Mouse (Mus musculus) heart, adult 2 months (tissue): ENCODE measurements around the gene E330017A01Rik. TPM values are rescaled to one million over a fixed set of nuclear protein-coding genes. Genes with fewer than 3 reads are reported as not detected.

ENCODE experiments used
- DNase-seq, 2 experiments: peaks; one replicate each; pipeline ENCODE4 v3.0.0; 2021
- H3K27ac ChIP-seq: fragments of 200-600 bp; 2 replicates; pipeline ENCODE4 v1.8.1; 2022
- H3K27me3 ChIP-seq: fragments of 200-500 bp; 2 replicates; pipeline ENCODE4 v1.6.1; 2012; ENCODE audit warnings: mild to moderate bottlenecking, low read length, inconsistent platforms, mixed read lengths; ENCODE audit not compliant: control insufficient read depth, insufficient read depth
- H3K36me3 ChIP-seq: fragments of 200-500 bp; 2 replicates; pipeline ENCODE4 v1.6.1; 2012; ENCODE audit warnings: low read length, inconsistent platforms; ENCODE audit not compliant: control insufficient read depth, insufficient read depth
- H3K4me1 ChIP-seq: fragments of 200-500 bp; 2 replicates; pipeline ENCODE4 v1.6.1; 2011; ENCODE audit warnings: low read length; ENCODE audit not compliant: control insufficient read depth, insufficient read depth
- H3K4me3 ChIP-seq: fragments of 200-600 bp; 2 replicates; pipeline ENCODE4 v1.8.1; 2022
- H3K79me2 ChIP-seq: fragments of 200-500 bp; replicated peaks from 2 replicates; pipeline ENCODE4 v1.6.1; 2012; ENCODE audit warnings: mild to moderate bottlenecking, inconsistent platforms, low read length, moderate library complexity, mixed read lengths; ENCODE audit not compliant: control insufficient read depth, insufficient read depth
- H3K9ac ChIP-seq: fragments of 200-500 bp; 2 replicates; pipeline ENCODE4 v1.6.1; 2012; ENCODE audit warnings: low read depth, mild to moderate bottlenecking, control low read depth, inconsistent platforms, low read length, mixed read lengths
- CTCF ChIP-seq: fragments of 200-600 bp; IDR thresholded peaks from 2 replicates; pipeline ENCODE4 v1.8.1; 2022; ENCODE audit warnings: antibody characterized with exemption, mild to moderate bottlenecking, moderate library complexity
- EP300 ChIP-seq: fragments of 200-500 bp; IDR thresholded peaks from 2 replicates; pipeline ENCODE4 v1.6.1; 2011; ENCODE audit warnings: low read depth, low read length, control low read depth; ENCODE audit not compliant: insufficient read depth
- POLR2A ChIP-seq: fragments of 200-500 bp; IDR thresholded peaks from 2 replicates; pipeline ENCODE4 v1.6.1; 2011; ENCODE audit warnings: mild to moderate bottlenecking, low read depth, low read length, control low read depth; ENCODE audit not compliant: insufficient read depth
- WGBS: fragments of 180-500 bp; shearing (Covaris S2); methylation state at CpG from one replicate; pipeline ENCODE4 v1.1.7; 2018; 5-methylcytosine and 5-hydroxymethylcytosine counted together
- intact Hi-C: fragments of 180-260 bp; cut with DNase I; formaldehyde crosslinking; loops from one replicate; pipeline ENCODE4 v1.15.1; 2025
- polyA plus RNA-seq: library from polyadenylated mRNA; depleted of rRNA; stranded (reverse); fragments of >200 nt; gene quantifications from 2 replicates; pipeline ENCODE4 v1.2.3, GENCODE M21; 2012
- total RNA-seq, 2 experiments: library from RNA; stranded (reverse); gene quantifications; 2 replicates each; pipeline ENCODE4 v1.2.3; 2021

The E330017A01Rik gene
- total and polyA plus RNA-seq, 3 experiments: not detected

GRCm38 (mm10) chr16:58637448-58637847 lies 1.1 kb downstream of the E330017A01Rik start:
- Histone ChIP-seq H3K4me3 (no peak overlapping the region), H3K36me3 (no peaks in the 10 kb centered on the region), H3K27me3 (no peaks in the 10 kb centered on the region), H3K79me2 (no peaks in the 10 kb centered on the region), H3K27ac (no peak overlapping the region), H3K9ac (no peak overlapping the region), H3K4me1 (no peaks in the 10 kb centered on the region)
- no peak for TF ChIP-seq EP300
- TF ChIP-seq CTCF: no peak
- no peak for TF ChIP-seq POLR2A
- WGBS: 71% methylated on average over 4 of the region's 4 CpGs
- DNase-seq: no peak
- intact Hi-C loops: no loop called here

GRCm38 (mm10) chr16:58635866-58636265 lies 2.7 kb downstream of the E330017A01Rik start:
- Histone ChIP-seq H3K4me1 (no peaks in the 10 kb centered on the region), H3K9ac (no peak overlapping the region), H3K79me2 (no peaks in the 10 kb centered on the region), H3K27ac (no peak overlapping the region), H3K4me3 (no peak overlapping the region), H3K36me3 (no peaks in the 10 kb centered on the region), H3K27me3 (no peaks in the 10 kb centered on the region)
- intact Hi-C loops: no loop called here
- TF ChIP-seq POLR2A (no peak), EP300 (no peak), CTCF (no peak)
- 64% methylated on average over 2 of the region's 2 CpGs for WGBS
- no peak for DNase-seq

- Histone ChIP-seq H3K9ac (no peak overlapping the region), H3K27me3 (no peaks in the 10 kb centered on the region), H3K4me3 (no peak overlapping the region), H3K79me2 (no peaks in the 10 kb centered on the region), H3K4me1 (no peaks in the 10 kb centered on the region), H3K27ac (no peak overlapping the region), H3K36me3 (no peaks in the 10 kb centered on the region)
- no peak for TF ChIP-seq EP300
- no peak for TF ChIP-seq POLR2A
- no peak for TF ChIP-seq CTCF
- 44% methylated on average over 2 of the region's 2 CpGs for WGBS
- intact Hi-C loops: loop anchor here (2.0 to 10.0 kb wide), 4 partner anchors 33 to 775 kb away; partner anchors contain the start of gene Gabrr3
- no peak for DNase-seq
Measured at GRCm38 (mm10) chr16:58629736-58630135, 8.8 kb downstream of the E330017A01Rik start.

- TF ChIP-seq EP300: no peak
- no peak for TF ChIP-seq CTCF
- TF ChIP-seq POLR2A: no peak
- Histone ChIP-seq H3K27me3 (no peaks in the 10 kb centered on the region), H3K27ac (no peak overlapping the region), H3K4me3 (no peak overlapping the region), H3K36me3 (no peaks in the 10 kb centered on the region), H3K4me1 (peaks cover under 1% of the 10 kb centered on the region), H3K9ac (no peak overlapping the region), H3K79me2 (no peaks in the 10 kb centered on the region)
- 67% methylated on average over 5 of the region's 5 CpGs for WGBS
- intact Hi-C loops: loop anchor here (2.0 to 10.0 kb wide), 4 partner anchors 33 to 776 kb away; partner anchors contain the start of gene Gabrr3
- DNase-seq: no peak
Measured at GRCm38 (mm10) chr16:58628968-58629367, 9.6 kb downstream of the E330017A01Rik start.

- Histone ChIP-seq H3K4me1 (peaks cover 1% of the 10 kb centered on the region), H3K4me3 (no peak overlapping the region), H3K9ac (no peak overlapping the region), H3K27me3 (no peaks in the 10 kb centered on the region), H3K79me2 (no peaks in the 10 kb centered on the region), H3K27ac (no peak overlapping the region), H3K36me3 (no peaks in the 10 kb centered on the region)
- 97% methylated on average over 2 of the region's 2 CpGs for WGBS
- TF ChIP-seq EP300: no peak
- TF ChIP-seq POLR2A: no peak
- TF ChIP-seq CTCF: no peak
- no peak for DNase-seq
- intact Hi-C loops: loop anchor here (2.0 to 10.0 kb wide), 4 partner anchors 34 to 776 kb away; partner anchors contain the start of gene Gabrr3
Measured at GRCm38 (mm10) chr16:58628336-58628680, 10.2 kb downstream of the E330017A01Rik start.

GRCm38 (mm10) chr16:58627597-58628335 lies 10.8 kb downstream of the E330017A01Rik start:
- Histone ChIP-seq H3K36me3 (no peaks in the 10 kb centered on the region), H3K9ac (no peak overlapping the region), H3K79me2 (no peaks in the 10 kb centered on the region), H3K27ac (no peak overlapping the region), H3K27me3 (no peaks in the 10 kb centered on the region), H3K4me3 (no peak overlapping the region), H3K4me1 (peaks cover 1% of the 10 kb centered on the region)
- intact Hi-C loops: loop anchor here (2.0 to 10.0 kb wide), 4 partner anchors 35 to 777 kb away; partner anchors contain the start of gene Gabrr3
- TF ChIP-seq CTCF (peak; percentile 68), EP300 (no peak)
- 92% methylated on average over 4 of the region's 4 CpGs for WGBS
- DNase-seq: no peak
